Mouse (Mus musculus): Measurements from ENCODE around the gene Mapkapk5.

DNA sequence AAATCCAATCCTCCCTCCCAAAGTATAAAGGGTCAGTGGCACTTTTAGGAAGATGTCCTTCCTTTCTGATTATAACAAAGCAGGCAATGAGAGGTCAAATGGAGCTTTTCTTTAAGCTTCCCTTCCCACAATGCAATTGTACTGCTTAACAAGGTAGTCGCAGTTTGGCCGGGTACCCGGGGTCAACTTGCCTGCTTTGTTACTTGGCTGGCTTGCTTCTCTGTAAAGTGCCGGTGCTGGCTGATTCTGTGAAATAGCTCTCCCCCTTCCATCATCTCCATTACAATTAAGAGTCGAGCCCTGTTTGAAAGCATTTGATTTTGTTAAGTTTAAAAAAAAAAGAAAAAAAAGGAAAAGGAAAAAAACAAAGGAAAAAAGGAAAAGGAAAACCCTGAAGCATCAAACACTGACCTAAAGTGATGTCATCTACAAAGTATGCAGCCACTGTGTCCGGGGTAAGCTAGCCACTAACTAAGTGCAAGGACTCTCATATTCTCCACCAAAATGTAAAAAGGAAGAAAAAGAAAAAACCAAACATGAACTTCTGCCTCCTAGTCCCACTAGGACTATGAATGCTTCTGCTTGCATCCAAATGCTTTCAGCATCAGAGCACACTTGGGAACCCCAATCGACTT is 8.7 kb downstream of the Mapkapk5 start:
- TF ChIP-seq HCFC1 (IDR thresholded peaks at IDR 0.05; ENCODE audit: borderline replicate concordance, insufficient read depth, low read length) (no peak), MAFK (IDR thresholded peaks at IDR 0.05; ENCODE audit: insufficient read depth, low read depth, low read length) (no peak), CHD2 (IDR thresholded peaks at IDR 0.05; ENCODE audit: low read depth, low read length) (no peak)

Data from ES-E14 (cell line).